Mouse (Mus musculus): ENCODE results near the gene Klf5. TPM values are rescaled to one million over a fixed set of nuclear protein-coding genes. Genes with fewer than 3 reads are reported as not detected.

Gene Klf5
- polyA plus RNA-seq, 1 experiment from 2014 or later, result 2.7 TPM

- H3K9me3 ChIP-seq (ENCODE audit: control insufficient read depth, low read length), result no peaks in the 10 kb centered on the region
- WGBS, result 70% methylated on average over 6 of the region's 6 CpGs
- no peak overlapping the region for H3K27ac ChIP-seq (replicated peaks; ENCODE audit: low read depth, low read length)
- 0 out of 2 replicates have a peak, but pooled peaks cover 4% of the 10 kb centered on the region for H3K4me1 ChIP-seq (ENCODE audit: control insufficient read depth, insufficient read depth, low read length)
- DNase-seq (no peak), ATAC-seq (ENCODE audit: low FRiP score, low TSS enrichment) (no peak)
- no peak overlapping the region for H3K4me2 ChIP-seq (ENCODE audit: low read length)
- H3K4me3 ChIP-seq (replicated peaks; ENCODE audit: low read depth, low read length), result no peak overlapping the region
- no peaks in the 10 kb centered on the region for H3K27me3 ChIP-seq (ENCODE audit: control insufficient read depth, insufficient read depth, low read length)
- H3K9ac ChIP-seq (replicated peaks; ENCODE audit: low read length), result no peak overlapping the region
- H3K36me3 ChIP-seq (ENCODE audit: control insufficient read depth, insufficient read depth, low read length), result no peaks in the 10 kb centered on the region
Measured at GRCm38 (mm10) chr14:99349606-99350005, 51.1 kb downstream of the Klf5 start.

DNA sequence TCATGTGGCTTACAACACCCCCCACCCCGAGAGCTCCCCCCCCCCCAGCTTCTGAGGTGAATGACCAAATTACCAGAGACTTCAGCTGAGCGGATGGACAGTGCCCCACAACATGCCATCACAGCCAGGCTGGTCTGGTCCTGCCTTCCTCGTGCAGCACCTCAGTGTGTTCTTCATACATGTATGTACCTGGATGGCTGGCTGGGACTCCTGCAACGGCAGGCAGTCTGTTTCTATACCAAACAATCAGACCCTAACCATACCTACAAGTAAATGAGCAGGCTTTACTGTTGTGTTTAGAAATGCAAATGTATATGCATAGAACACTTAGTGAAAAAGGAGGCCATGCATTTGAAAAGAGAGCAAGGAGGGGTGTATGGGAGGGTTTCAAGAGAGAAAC is 54.5 kb downstream of the Klf5 start:
- Histone ChIP-seq H3K4me1 (ENCODE audit: control insufficient read depth, insufficient read depth, low read length) (0 out of 2 replicates have a peak, but pooled peaks cover 4% of the 10 kb centered on the region), H3K36me3 (ENCODE audit: control insufficient read depth, insufficient read depth, low read length) (no peaks in the 10 kb centered on the region), H3K4me2 (ENCODE audit: low read length) (no peak overlapping the region), H3K9ac (replicated peaks; ENCODE audit: low read length) (no peak overlapping the region), H3K4me3 (replicated peaks; ENCODE audit: low read depth, low read length) (no peak overlapping the region), H3K27ac (replicated peaks; ENCODE audit: low read depth, low read length) (no peak overlapping the region), H3K9me3 (ENCODE audit: control insufficient read depth, low read length) (no peaks in the 10 kb centered on the region), H3K27me3 (ENCODE audit: control insufficient read depth, insufficient read depth, low read length) (no peaks in the 10 kb centered on the region)
- 61% methylated on average over 4 of the region's 4 CpGs for WGBS
- DNase-seq, result no peak
- ATAC-seq (ENCODE audit: low FRiP score, low TSS enrichment), result no peak

- H3K9me3 ChIP-seq (ENCODE audit: control insufficient read depth, low read length), result no peaks in the 10 kb centered on the region
- no peaks in the 10 kb centered on the region for H3K36me3 ChIP-seq (ENCODE audit: control insufficient read depth, insufficient read depth, low read length)
- no peak overlapping the region for H3K9ac ChIP-seq (replicated peaks; ENCODE audit: low read length)
- H3K27me3 ChIP-seq (ENCODE audit: control insufficient read depth, insufficient read depth, low read length), result no peaks in the 10 kb centered on the region
- no peak overlapping the region for H3K4me2 ChIP-seq (ENCODE audit: low read length)
- ATAC-seq (ENCODE audit: low FRiP score, low TSS enrichment) (no peak), DNase-seq (peak; percentile 38)
- H3K4me1 ChIP-seq (ENCODE audit: control insufficient read depth, insufficient read depth, low read length), result no peaks in the 10 kb centered on the region
- 55% methylated on average over 2 of the region's 2 CpGs for WGBS
- no peak overlapping the region for H3K27ac ChIP-seq (replicated peaks; ENCODE audit: low read depth, low read length)
- no peak overlapping the region for H3K4me3 ChIP-seq (replicated peaks; ENCODE audit: low read depth, low read length)
Measured at GRCm38 (mm10) chr14:99354046-99354445, 55.6 kb downstream of the Klf5 start.

- no peaks in the 10 kb centered on the region for H3K9me3 ChIP-seq (ENCODE audit: control insufficient read depth, low read length)
- no peak overlapping the region for H3K4me3 ChIP-seq (replicated peaks; ENCODE audit: low read depth, low read length)
- DNase-seq, result no peak
- ATAC-seq (ENCODE audit: low FRiP score, low TSS enrichment), result no peak
- no peak overlapping the region for H3K4me2 ChIP-seq (ENCODE audit: low read length)
- no peaks in the 10 kb centered on the region for H3K27me3 ChIP-seq (ENCODE audit: control insufficient read depth, insufficient read depth, low read length)
- no peak overlapping the region for H3K27ac ChIP-seq (replicated peaks; ENCODE audit: low read depth, low read length)
- WGBS, result 96% methylated on average over 10 of the region's 10 CpGs
- no peaks in the 10 kb centered on the region for H3K4me1 ChIP-seq (ENCODE audit: control insufficient read depth, insufficient read depth, low read length)
- no peak overlapping the region for H3K9ac ChIP-seq (replicated peaks; ENCODE audit: low read length)
- no peaks in the 10 kb centered on the region for H3K36me3 ChIP-seq (ENCODE audit: control insufficient read depth, insufficient read depth, low read length)
Measured at GRCm38 (mm10) chr14:99354761-99355609, 56.5 kb downstream of the Klf5 start.

DNA sequence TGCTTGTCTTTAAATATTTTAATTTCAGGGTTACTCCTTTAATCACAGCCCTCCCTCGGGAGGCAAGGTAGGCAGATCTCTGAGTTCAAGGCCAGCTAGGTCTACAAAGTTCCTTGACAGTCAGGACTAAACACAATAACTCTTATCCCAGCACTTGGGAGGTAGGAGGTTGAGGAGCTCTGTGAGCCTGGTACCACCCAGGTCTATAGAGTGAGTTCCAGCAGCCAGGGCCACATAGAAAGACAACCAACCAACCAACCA is 57.0 kb downstream of the Klf5 start:
- 87% methylated on average over 1 of the region's 1 CpGs for WGBS
- H3K27me3 ChIP-seq (ENCODE audit: control insufficient read depth, insufficient read depth, low read length), result no peaks in the 10 kb centered on the region
- H3K27ac ChIP-seq (replicated peaks; ENCODE audit: low read depth, low read length), result no peak overlapping the region
- DNase-seq (no peak), ATAC-seq (ENCODE audit: low FRiP score, low TSS enrichment) (no peak)
- H3K4me1 ChIP-seq (ENCODE audit: control insufficient read depth, insufficient read depth, low read length), result no peaks in the 10 kb centered on the region
- H3K4me3 ChIP-seq (replicated peaks; ENCODE audit: low read depth, low read length), result no peak overlapping the region
- H3K36me3 ChIP-seq (ENCODE audit: control insufficient read depth, insufficient read depth, low read length), result no peaks in the 10 kb centered on the region
- no peak overlapping the region for H3K4me2 ChIP-seq (ENCODE audit: low read length)
- no peak overlapping the region for H3K9ac ChIP-seq (replicated peaks; ENCODE audit: low read length)
- no peaks in the 10 kb centered on the region for H3K9me3 ChIP-seq (ENCODE audit: control insufficient read depth, low read length)

DNA sequence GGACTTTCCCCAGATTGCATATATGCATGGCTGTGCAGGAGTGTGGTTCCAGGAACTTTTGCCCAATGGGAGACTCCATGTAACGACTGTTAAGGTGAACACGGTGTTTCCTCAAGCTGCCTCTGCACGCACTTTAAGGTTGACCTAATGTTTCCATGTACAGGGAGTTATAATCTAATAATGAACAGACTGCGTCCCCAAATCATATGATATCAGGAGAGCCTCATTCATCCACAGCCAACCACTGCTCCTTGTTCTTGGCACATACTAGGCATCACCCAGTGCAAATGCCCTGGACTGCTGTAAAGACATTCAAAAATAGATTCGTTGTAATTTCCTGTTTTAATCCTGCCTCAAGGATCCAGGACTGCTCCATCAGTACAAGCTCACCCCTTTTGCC is 64.5 kb downstream of the Klf5 start:
- WGBS, result 97% methylated on average over 5 of the region's 5 CpGs
- Histone ChIP-seq H3K9ac (replicated peaks; ENCODE audit: low read length) (no peak overlapping the region), H3K4me1 (ENCODE audit: control insufficient read depth, insufficient read depth, low read length) (peaks cover 18% of the 10 kb centered on the region), H3K9me3 (ENCODE audit: control insufficient read depth, low read length) (no peaks in the 10 kb centered on the region), H3K4me3 (replicated peaks; ENCODE audit: low read depth, low read length) (no peak overlapping the region), H3K27ac (replicated peaks; ENCODE audit: low read depth, low read length) (no peak overlapping the region), H3K36me3 (ENCODE audit: control insufficient read depth, insufficient read depth, low read length) (no peaks in the 10 kb centered on the region), H3K4me2 (ENCODE audit: low read length) (no peak overlapping the region), H3K27me3 (ENCODE audit: control insufficient read depth, insufficient read depth, low read length) (no peaks in the 10 kb centered on the region; the same call in 1 of the 2 replicates)
- no peak for ATAC-seq (ENCODE audit: low FRiP score, low TSS enrichment)
- DNase-seq, result no peak

GRCm38 (mm10) chr14:99364007-99364784 is 65.7 kb downstream of the Klf5 start:
- H3K4me2 ChIP-seq (ENCODE audit: low read length), result no peak overlapping the region
- H3K27ac ChIP-seq (replicated peaks; ENCODE audit: low read depth, low read length), result no peak overlapping the region
- no peaks in the 10 kb centered on the region; the same call in 1 of the 2 replicates for H3K27me3 ChIP-seq (ENCODE audit: control insufficient read depth, insufficient read depth, low read length)
- H3K4me3 ChIP-seq (replicated peaks; ENCODE audit: low read depth, low read length), result no peak overlapping the region
- ATAC-seq (ENCODE audit: low FRiP score, low TSS enrichment) (no peak), DNase-seq (no peak)
- H3K4me1 ChIP-seq (ENCODE audit: control insufficient read depth, insufficient read depth, low read length), result peaks cover 18% of the 10 kb centered on the region
- H3K36me3 ChIP-seq (ENCODE audit: control insufficient read depth, insufficient read depth, low read length), result no peaks in the 10 kb centered on the region
- no peak overlapping the region for H3K9ac ChIP-seq (replicated peaks; ENCODE audit: low read length)
- 84% methylated on average over 12 of the region's 12 CpGs for WGBS
- H3K9me3 ChIP-seq (ENCODE audit: control insufficient read depth, low read length), result no peaks in the 10 kb centered on the region
